Mouse (Mus musculus) layer of hippocampus, adult 9-11 months (tissue): ENCODE data around the gene Ppip5k1.

Experiments used
- DNase-seq: peaks from one replicate; pipeline ENCODE4 v3.0.0; 2022

Ppip5k1 gene

GRCm38 (mm10) chr2:121297701-121298100, 57.5 kb downstream of the Ppip5k1 start:
- DNase-seq: no peak

DNA sequence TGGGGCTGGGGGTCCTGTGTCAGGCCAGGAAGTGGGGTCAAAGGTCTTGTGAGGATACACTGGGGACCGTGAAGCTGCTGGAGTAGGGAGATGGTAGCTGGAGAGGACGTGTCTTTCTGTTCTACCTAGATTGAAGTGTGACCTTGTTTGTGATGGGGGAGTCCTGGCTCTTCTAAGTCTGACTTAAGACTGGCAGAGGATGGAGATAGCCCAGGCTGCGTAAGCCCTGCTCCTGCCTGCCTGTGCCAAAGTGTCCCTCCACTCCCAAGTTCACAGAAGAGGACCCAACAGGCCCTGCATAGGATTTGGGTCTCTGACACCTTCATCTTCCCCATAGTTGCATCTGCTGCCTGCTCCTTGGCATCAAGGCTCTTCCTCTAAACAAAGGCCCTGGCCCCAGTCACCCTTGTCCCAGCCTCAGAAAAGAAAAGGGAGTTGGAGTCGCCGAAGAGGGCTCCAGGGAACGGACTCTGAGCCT, 58.4 kb downstream of the Ppip5k1 start:
- DNase-seq: no peak

DNA sequence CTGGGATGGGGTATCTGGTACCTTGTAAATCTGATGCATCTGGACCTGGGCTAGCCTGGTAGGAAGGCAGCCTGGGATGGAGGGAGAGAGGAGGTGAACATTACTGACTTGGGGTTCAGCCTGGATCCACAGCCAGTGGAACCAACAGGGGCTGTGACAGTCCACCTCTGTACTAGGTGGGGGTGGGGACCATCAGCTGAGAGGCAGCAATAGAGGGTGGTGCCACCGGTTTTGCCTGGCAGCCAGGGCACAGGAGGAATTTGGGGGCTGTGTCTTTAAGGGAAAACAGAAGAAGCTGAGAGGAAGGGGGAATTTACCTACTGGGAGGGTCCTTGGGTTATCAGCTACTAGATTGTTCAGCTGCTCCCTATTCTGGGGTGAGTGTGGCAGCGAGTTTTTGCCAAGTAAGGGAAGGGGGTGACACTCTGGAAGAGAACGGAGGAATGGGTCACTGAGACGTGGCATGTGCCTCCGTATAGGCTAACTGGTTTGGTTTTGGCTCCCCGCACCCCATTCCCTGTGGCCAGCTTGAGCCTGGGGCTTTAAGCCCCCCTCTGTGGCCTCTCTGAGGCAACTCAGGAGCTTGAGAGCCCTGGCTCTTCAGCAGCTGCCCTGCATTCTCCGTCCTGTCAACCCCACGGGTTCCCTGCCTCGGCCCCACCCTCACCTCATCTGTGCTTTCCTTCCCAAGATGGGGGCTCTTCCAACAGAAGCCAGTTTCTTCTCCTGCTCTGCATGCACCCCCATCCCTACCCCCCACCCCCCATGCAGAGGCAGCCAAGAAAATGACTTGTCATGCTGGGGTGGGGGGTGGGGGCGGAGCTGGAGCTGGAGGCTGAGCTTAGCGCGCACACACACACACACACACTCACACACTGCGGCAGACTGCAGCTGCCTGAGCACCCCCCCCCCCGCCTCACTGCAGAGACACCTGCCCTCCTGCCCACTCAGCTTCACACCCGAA, 59.3 kb downstream of the Ppip5k1 start:
- DNase-seq: peak; percentile 76

DNA sequence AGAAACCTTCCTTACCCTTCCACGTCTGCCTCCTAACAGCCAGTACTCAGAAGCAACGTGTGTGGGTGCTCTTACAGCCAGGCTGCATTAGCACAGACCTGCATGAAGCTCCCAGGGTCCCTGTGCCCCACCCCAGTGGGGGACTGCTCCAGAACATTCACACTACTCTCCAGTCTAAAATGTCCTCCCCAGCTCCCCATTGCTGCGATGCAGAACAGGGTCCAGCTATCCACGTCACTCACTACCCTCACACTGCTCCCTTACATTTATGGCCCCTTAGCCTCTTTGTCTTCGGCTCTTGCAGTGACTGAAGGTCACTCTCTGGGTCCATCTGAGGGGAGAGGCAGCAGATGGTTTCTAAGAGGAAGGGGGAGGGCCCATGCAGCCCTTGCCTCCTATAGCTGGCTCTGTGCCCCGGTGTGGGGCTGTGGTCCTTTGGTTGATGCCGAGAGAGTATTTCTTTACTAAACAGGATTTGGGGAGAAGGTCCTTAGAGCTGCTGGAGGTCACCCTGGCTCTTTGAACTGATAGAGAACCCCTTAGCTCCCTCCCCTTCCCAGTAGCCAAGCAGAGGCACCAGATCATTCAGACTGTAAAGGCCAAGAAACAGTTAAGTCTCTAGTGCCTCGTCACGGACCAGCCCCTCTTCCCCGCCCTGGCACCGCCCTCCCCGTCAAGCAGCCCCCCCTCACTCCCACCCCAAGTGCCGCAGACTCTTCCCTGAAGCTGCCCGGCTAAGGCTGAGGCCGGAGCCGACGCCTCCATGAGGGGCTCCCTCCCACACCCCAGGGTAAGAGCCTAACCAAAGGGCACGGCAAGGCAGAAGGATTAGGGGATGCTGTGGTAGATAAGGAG, 60.2 kb downstream of the Ppip5k1 start:
- peak; percentile 80 for DNase-seq

GRCm38 (mm10) chr2:121294182-121294581, 61.0 kb downstream of the Ppip5k1 start:
- no peak for DNase-seq

DNA sequence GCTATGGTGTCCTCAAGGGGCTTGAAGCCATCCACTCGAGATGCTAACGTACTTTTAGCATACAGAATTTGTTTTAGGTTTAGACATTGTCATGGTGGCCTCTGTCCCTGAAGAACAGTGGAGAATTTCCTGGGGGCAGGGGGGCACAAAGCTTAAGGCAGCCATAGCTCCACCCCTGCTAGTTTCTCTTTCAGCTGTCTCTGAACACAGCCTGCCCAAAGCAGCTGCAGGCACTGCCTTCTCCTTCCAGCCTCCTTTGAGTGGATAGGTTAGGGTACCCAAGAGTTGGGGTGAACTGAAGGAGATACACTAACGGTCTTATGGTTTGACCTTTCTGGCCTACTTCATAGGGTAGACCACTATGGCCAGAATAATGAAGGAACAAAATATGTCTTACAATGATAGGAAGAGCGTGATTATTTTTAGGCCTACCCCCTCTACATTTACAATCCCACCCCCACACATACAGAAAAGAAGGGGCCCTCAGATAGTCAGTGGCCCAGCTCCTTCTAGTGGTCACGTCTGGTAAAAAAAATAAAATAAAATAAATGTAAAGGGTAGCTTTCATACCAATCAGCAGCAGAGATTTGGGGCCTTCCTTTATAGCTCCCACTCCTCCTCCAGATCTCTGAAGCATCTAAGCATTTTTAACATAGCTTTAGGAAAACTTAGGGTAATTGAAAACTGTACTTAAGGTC, 62.7 kb downstream of the Ppip5k1 start:
- DNase-seq: no peak

DNA sequence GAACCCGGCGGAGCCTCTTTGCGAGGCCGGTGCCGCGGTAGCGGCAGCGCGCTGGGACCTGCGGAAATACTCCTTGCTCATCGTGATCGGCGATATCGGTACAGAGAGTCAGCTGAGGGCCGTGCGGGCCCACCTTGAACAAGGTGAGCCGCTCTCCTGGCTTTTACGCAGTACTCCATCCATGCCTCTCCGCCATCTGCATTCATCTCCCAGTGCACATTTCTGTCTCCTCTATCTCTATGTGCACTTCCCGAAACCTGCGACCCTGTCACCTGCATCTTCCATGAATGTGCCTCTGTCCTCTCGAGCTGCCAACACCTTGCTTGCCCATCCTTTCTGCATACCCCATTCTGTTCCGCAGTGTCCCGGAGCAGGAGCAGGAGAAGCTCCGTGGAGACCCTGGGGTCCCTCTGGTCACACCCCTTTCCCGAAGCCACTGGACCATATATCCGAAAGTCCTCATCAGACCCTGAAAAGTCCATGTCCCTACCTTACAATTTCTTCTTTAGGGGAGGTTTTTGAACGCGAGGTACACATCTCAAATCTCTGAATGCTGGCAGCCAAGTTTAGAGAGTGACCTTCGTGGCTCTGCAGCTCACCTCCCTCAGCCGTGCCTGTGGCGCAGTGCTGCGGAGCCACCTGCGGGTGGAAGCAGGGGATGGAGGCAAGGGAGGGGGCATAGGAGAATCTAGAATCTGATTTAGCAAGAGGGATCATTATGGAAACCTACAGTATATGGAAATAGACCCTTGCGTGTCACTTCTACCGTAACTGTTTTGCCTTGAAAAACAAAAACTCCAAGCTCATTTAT, 65.3 kb downstream of the Ppip5k1 start:
- DNase-seq: no peak

DNA sequence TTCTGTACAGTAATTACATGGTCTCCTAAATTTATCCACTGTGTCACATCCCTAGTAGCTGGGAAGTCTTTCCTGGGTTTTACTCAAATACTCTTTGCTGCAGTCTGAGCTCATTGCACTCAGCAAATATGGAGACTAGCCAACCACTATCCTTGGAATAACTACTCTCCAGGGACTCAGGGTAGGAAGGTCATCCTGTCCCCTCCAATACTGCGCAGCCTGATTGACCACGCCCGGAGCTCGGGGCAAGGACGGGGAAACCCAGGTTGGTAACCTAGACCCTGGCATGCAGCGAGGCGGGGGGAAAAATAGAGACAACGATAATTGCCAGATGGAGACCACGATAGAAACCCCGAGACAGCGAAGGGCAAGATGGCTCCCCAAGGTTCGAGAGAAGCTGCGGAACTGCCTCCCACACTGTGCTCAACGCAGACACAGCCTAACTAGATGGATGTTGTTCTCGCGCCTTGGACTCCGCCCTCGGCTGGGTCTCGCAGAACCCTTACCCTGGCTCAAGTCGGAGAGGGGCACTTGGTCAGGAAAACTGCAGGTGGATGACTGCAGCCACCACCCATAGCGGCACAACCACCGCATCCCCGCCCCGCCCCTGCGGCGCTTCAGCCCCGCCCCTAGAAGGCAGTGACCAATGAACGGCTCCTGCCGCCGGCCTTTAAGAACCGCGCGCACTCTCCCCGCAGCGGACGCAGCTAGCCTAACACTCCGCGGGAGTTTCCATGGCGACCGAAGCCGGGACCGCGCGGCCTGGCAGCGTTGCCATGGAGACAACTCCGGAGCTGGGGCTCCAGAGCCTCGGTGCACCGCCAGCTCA, 66.1 kb downstream of the Ppip5k1 start, which contains the start of gene Map1a:
Gene Map1a, plus strand, starts transcription at position 700 of the 829 bp plus-strand sequence.
- peak; percentile 98 for DNase-seq

- no peak for DNase-seq
These were observed 67.3 kb downstream of the Ppip5k1 start for GRCm38 (mm10) chr2:121287850-121288249.

- DNase-seq: peak; percentile 21
These were observed 83.2 kb downstream of the Ppip5k1 start for GRCm38 (mm10) chr2:121271928-121272516.

DNA sequence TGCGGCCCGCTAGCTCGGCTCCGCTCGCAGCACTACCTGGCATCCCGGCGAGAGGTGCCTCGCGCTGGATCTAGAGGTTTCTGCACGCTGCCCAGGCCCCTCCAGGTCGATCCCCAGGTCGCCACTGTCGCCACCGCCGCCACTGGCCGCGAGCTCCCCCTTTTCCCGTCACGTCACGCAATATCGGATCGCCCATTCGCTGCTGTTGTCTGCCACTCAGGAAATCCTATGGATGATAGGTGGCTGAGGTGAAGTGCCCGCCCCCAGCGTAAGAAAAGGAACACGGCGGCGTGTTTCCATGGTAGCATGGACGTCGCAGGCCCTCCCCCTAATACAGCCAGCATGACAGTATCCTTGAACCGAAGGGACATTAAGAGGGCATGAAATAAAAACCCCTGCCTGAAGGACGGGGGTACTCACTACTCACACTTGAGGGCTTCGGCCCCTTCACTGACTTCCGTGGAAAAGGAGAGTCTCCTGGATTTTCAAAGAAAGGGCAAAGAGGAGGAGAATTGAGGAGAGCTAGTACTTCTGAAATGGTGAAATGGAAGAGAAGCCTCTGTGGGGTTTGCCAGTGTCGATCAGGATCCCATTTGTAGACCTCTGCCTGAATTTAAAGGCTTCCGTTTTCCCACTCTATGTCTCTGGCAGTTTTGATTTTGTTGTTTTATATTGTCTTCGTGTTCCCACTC, 83.8 kb downstream of the Ppip5k1 start, which contains the start of gene Trp53bp1:
Gene Trp53bp1, minus strand, starts transcription at position 172 of the 692 bp plus-strand sequence.
- peak; percentile 96 for DNase-seq

- DNase-seq: no peak
These were observed 84.5 kb downstream of the Ppip5k1 start for GRCm38 (mm10) chr2:121270521-121271235.

DNA sequence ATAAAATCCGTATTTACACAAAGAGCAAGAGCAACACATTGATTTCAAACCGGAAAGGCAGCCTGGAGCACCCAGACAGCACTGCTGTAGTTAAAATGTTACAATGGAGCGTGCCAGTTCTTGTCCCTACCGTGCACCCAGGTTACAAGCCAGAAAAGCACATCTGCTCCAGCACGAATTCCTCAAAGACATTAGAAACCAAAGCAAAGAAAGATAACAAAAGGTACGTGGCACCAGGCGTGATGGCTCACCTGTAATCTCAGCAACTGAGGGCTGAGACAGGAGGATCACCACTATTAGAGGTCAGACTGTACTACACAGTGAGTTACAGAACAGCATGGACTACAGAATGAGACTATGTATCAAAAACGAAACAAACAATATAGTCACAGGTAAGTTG, 86.8 kb downstream of the Ppip5k1 start:
- no peak for DNase-seq
